ENCODE assay signal across 8 mouse cellular contexts in genomic region chr12:21418083-21418482, GRCm38 (mm10). TPM values are rescaled to one million over a fixed set of nuclear protein-coding genes. Genes with fewer than 3 reads are reported as not detected.
DNase-seq lines count a peak whose midpoint lies in the region; ATAC-seq lines count a peak whose summit lies in the region.

No protein-coding gene starts in this region.

- 4% methylated on average over 10 of the region's 10 CpGs for WGBS in kidney, embryonic 15.5 days
- 8% methylated on average over 10 of the region's 10 CpGs for WGBS in embryonic facial prominence, embryonic 10.5 days
- 4% methylated on average over 10 of the region's 10 CpGs for WGBS in intestine, embryonic 14.5 days
- WGBS in neural tube, embryonic 11.5 days = 11% methylated on average over 10 of the region's 10 CpGs

- H3K4me2 ChIP-seq in kidney, embryonic 15.5 days = peak overlapping the region; percentile 67
- peak overlapping the region; percentile 74 for H3K4me2 ChIP-seq in intestine, embryonic 14.5 days (ENCODE audit: low read length)
- H3K4me2 ChIP-seq in neural tube, embryonic 11.5 days (ENCODE audit: low read depth) = peak overlapping the region; percentile 57

- H3K27ac ChIP-seq in kidney, embryonic 15.5 days = peak overlapping the region; percentile 87
- H3K27ac ChIP-seq in embryonic facial prominence, embryonic 10.5 days (replicated peaks) = peak overlapping the region; percentile 99
- H3K27ac ChIP-seq in intestine, embryonic 14.5 days (ENCODE audit: low read depth) = peak overlapping the region; percentile 70
- H3K27ac ChIP-seq in neural tube, embryonic 11.5 days (ENCODE audit: low read depth, low read length) = peak overlapping the region; percentile 100

- no peak for DNase-seq in kidney, postnatal 4 days
- DNase-seq in embryonic facial prominence, embryonic 10.5 days (ENCODE audit: low spot score) = no peak
- DNase-seq in intestine, embryonic 14.5 days (ENCODE audit: low spot score) = peak; percentile 70
- no peak for DNase-seq in neural tube, embryonic 11.5 days (ENCODE audit: low spot score)
- DNase-seq in left cerebral cortex, postnatal 14 days (ENCODE audit: low spot score in 2 of 2) = no peak
- DNase-seq in kidney, adult 9 months = no peak

- intact Hi-C loops in left cerebral cortex, postnatal 14 days (cut with DNase I) = loop anchor here (2.0 kb wide), 1 partner anchor 93 kb away; no protein-coding TSS in a partner anchor

- peak overlapping the region; percentile 43 for H3K9ac ChIP-seq in kidney, embryonic 15.5 days
- peak overlapping the region; percentile 78 for H3K9ac ChIP-seq in intestine, embryonic 14.5 days (ENCODE audit: low read length)
- H3K9ac ChIP-seq in neural tube, embryonic 11.5 days (ENCODE audit: low read length) = peak overlapping the region; percentile 61

- H3K27me3 ChIP-seq in kidney, embryonic 15.5 days = no peaks in the 10 kb centered on the region
- no peaks in the 10 kb centered on the region for H3K27me3 ChIP-seq in embryonic facial prominence, embryonic 10.5 days (replicated peaks; ENCODE audit: low read depth, poor library complexity, severe bottlenecking)
- no peaks in the 10 kb centered on the region for H3K27me3 ChIP-seq in intestine, embryonic 14.5 days (replicated peaks; ENCODE audit: control insufficient read depth, insufficient read depth, low read length)
- H3K27me3 ChIP-seq in neural tube, embryonic 11.5 days (ENCODE audit: control insufficient read depth, insufficient read depth, low read length) = no peaks in the 10 kb centered on the region

- H3K36me3 ChIP-seq in kidney, embryonic 15.5 days = peaks cover 21% of the 10 kb centered on the region
- H3K36me3 ChIP-seq in embryonic facial prominence, embryonic 10.5 days (replicated peaks) = peaks cover 28% of the 10 kb centered on the region
- H3K36me3 ChIP-seq in intestine, embryonic 14.5 days (ENCODE audit: control insufficient read depth, insufficient read depth, low read length) = peaks cover 24% of the 10 kb centered on the region
- H3K36me3 ChIP-seq in neural tube, embryonic 11.5 days (ENCODE audit: control insufficient read depth, insufficient read depth, low read length) = peaks cover 12% of the 10 kb centered on the region

- H3K9me3 ChIP-seq in kidney, embryonic 15.5 days (replicated peaks) = peaks cover 5% of the 10 kb centered on the region
- H3K9me3 ChIP-seq in embryonic facial prominence, embryonic 10.5 days = peaks cover 10% of the 10 kb centered on the region; the same call in 1 of the 2 replicates
- H3K9me3 ChIP-seq in intestine, embryonic 14.5 days (ENCODE audit: control insufficient read depth, low read length) = peaks cover 5% of the 10 kb centered on the region
- H3K9me3 ChIP-seq in neural tube, embryonic 11.5 days (ENCODE audit: control insufficient read depth, low read length) = peaks cover 3% of the 10 kb centered on the region; the same call in 1 of the 2 replicates

- H3K4me3 ChIP-seq in kidney, embryonic 15.5 days (replicated peaks) = peak overlapping the region; percentile 96
- H3K4me3 ChIP-seq in embryonic facial prominence, embryonic 10.5 days = peak overlapping the region; percentile 86
- H3K4me3 ChIP-seq in intestine, embryonic 14.5 days (ENCODE audit: low read depth, low read length) = peak overlapping the region; percentile 91
- peak overlapping the region; percentile 92 for H3K4me3 ChIP-seq in neural tube, embryonic 11.5 days (ENCODE audit: low read depth, low read length)

- ATAC-seq in kidney, embryonic 15.5 days (replicated peaks; ENCODE audit: low FRiP score) = no peak
- no peak for ATAC-seq in intestine, embryonic 14.5 days (replicated peaks; ENCODE audit: low FRiP score, low TSS enrichment, low read depth)
- ATAC-seq in neural tube, embryonic 11.5 days (ENCODE audit: insufficient read depth, low FRiP score, low TSS enrichment) = no peak
- ATAC-seq in frontal cortex, adult (ENCODE audit: low TSS enrichment) = no peak

- peaks cover 27% of the 10 kb centered on the region for H3K4me1 ChIP-seq in kidney, embryonic 15.5 days
- H3K4me1 ChIP-seq in embryonic facial prominence, embryonic 10.5 days = peaks cover 20% of the 10 kb centered on the region
- H3K4me1 ChIP-seq in intestine, embryonic 14.5 days (replicated peaks; ENCODE audit: control insufficient read depth, insufficient read depth, low read length) = peaks cover 15% of the 10 kb centered on the region
- peaks cover 4% of the 10 kb centered on the region; the same call in 1 of the 2 replicates for H3K4me1 ChIP-seq in neural tube, embryonic 11.5 days (ENCODE audit: control insufficient read depth, insufficient read depth, low read length)

RNA-seq across cellular contexts. Expression of gene Ywhaq, which starts 0.6 kb away (rescaled TPM):
- 741 and 774 TPM in 2 replicates for polyA plus RNA-seq in kidney, embryonic 15.5 days (2015; fragmentation: Nextera tagmentation; extraction: Ambion mirVana)
- polyA plus RNA-seq in embryonic facial prominence, embryonic 10.5 days (2016; fragmentation: Nextera tagmentation; extraction: Ambion mirVana) = 1,000 and 1,033 TPM in 2 replicates
- polyA plus RNA-seq in intestine, embryonic 14.5 days (2014; fragmentation: Nextera tagmentation; extraction: Ambion mirVana) = 715 and 798 TPM in 2 replicates
- polyA plus RNA-seq in neural tube, embryonic 11.5 days (2014; fragmentation: Nextera tagmentation; extraction: Ambion mirVana) = 1,105 and 1,167 TPM in 2 replicates
- 100 to 1,000 TPM; 544 to 592 TPM for total RNA-seq in left cerebral cortex, postnatal 14 days (2021)

RNA-seq across cellular contexts. Expression of gene Adam17, which starts 44.7 kb away (rescaled TPM):
- 42.9 and 44.9 TPM in 2 replicates for polyA plus RNA-seq in kidney, embryonic 15.5 days (2015; fragmentation: Nextera tagmentation; extraction: Ambion mirVana)
- polyA plus RNA-seq in embryonic facial prominence, embryonic 10.5 days (2016; fragmentation: Nextera tagmentation; extraction: Ambion mirVana) = 42.3 and 43.1 TPM in 2 replicates
- 33.3 and 35.1 TPM in 2 replicates for polyA plus RNA-seq in intestine, embryonic 14.5 days (2014; fragmentation: Nextera tagmentation; extraction: Ambion mirVana)
- polyA plus RNA-seq in neural tube, embryonic 11.5 days (2014; fragmentation: Nextera tagmentation; extraction: Ambion mirVana) = 37.0 TPM in 2 replicates
- 10 to 100 TPM; 17.9 to 20.4 TPM for total RNA-seq in left cerebral cortex, postnatal 14 days (2021)
